Mouse (Mus musculus) heart, postnatal 0 days (tissue): ENCODE measurements around the gene Crtap.

Experiments used
- CTCF ChIP-seq: IDR thresholded peaks from 2 replicates; pipeline ENCODE4 v1.5.1; 2016; ENCODE audit warnings: antibody characterized with exemption, control low read depth, low read depth
- EP300 ChIP-seq: IDR thresholded peaks from 2 replicates; pipeline ENCODE4 v1.6.1; 2016; ENCODE audit warnings: antibody characterized with exemption, low read depth

- TF ChIP-seq EP300 (no peak), CTCF (no peak)
Observed at GRCm38 (mm10) chr9:114384691-114385090, 5.8 kb downstream of the Crtap start.
